Mouse (Mus musculus): Measurements from ENCODE around the gene Arsb. TPM values are rescaled to one million over a fixed set of nuclear protein-coding genes. Genes with fewer than 3 reads are reported as not detected.

Gene Arsb
- polyA plus RNA-seq, 1 experiment from 2014 or later, result 14.3 TPM

DNA sequence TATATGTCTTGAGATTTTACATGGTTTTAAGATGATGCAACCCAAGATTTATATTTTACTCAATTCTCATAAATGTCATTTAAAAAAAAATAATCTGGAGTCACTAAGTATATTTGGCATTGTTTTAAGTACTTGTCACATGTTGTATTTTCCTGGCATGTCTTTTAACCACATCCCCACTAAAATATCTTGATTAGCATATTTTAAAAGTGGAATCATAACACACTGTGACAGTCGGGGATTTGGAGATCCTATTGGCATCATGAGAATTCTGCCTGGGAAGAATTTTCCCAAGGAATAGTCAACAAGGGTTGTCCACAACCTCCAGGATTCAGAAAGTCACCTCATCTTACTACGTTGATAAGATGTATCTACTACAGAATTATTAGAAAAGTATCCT, 106.5 kb downstream of the Arsb start:
- 77% methylated on average over 2 of the region's 2 CpGs for WGBS
- no peak overlapping the region for H3K4me2 ChIP-seq (ENCODE audit: low read length)

GRCm38 (mm10) chr13:93879426-93879825, 108.0 kb downstream of the Arsb start:
- H3K36me3 ChIP-seq (ENCODE audit: control insufficient read depth, insufficient read depth, low read length), result no peaks in the 10 kb centered on the region
- H3K4me2 ChIP-seq (ENCODE audit: low read length), result no peak overlapping the region
- 78% methylated on average over 5 of the region's 5 CpGs for WGBS
- H3K27me3 ChIP-seq (replicated peaks; ENCODE audit: control insufficient read depth, insufficient read depth, low read length), result no peaks in the 10 kb centered on the region
- no peak overlapping the region for H3K27ac ChIP-seq (ENCODE audit: low read depth)
- H3K9me3 ChIP-seq (ENCODE audit: control insufficient read depth, low read length), result no peaks in the 10 kb centered on the region
- no peak overlapping the region for H3K4me3 ChIP-seq (ENCODE audit: low read depth, low read length)
- no peak overlapping the region for H3K9ac ChIP-seq (ENCODE audit: low read length)
- DNase-seq (ENCODE audit: low spot score), result no peak
- no peaks in the 10 kb centered on the region for H3K4me1 ChIP-seq (replicated peaks; ENCODE audit: control insufficient read depth, insufficient read depth, low read length)
- no peak for ATAC-seq (replicated peaks; ENCODE audit: low FRiP score, low TSS enrichment, low read depth)

More for the DNA sequence above, 106.5 kb downstream of the Arsb start:
- Histone ChIP-seq H3K27me3 (replicated peaks; ENCODE audit: control insufficient read depth, insufficient read depth, low read length) (no peaks in the 10 kb centered on the region), H3K36me3 (ENCODE audit: control insufficient read depth, insufficient read depth, low read length) (no peaks in the 10 kb centered on the region), H3K4me1 (replicated peaks; ENCODE audit: control insufficient read depth, insufficient read depth, low read length) (no peaks in the 10 kb centered on the region), H3K9ac (ENCODE audit: low read length) (no peak overlapping the region), H3K4me3 (ENCODE audit: low read depth, low read length) (no peak overlapping the region), H3K27ac (ENCODE audit: low read depth) (no peak overlapping the region), H3K9me3 (ENCODE audit: control insufficient read depth, low read length) (no peaks in the 10 kb centered on the region)
- ATAC-seq (replicated peaks; ENCODE audit: low FRiP score, low TSS enrichment, low read depth), result no peak
- no peak for DNase-seq (ENCODE audit: low spot score)

- no peak for ATAC-seq (replicated peaks; ENCODE audit: low FRiP score, low TSS enrichment, low read depth)
- WGBS, result 79% methylated on average over 3 of the region's 3 CpGs
These were observed 110.7 kb downstream of the Arsb start for GRCm38 (mm10) chr13:93882132-93882531.

GRCm38 (mm10) chr13:93886999-93887398, 115.6 kb downstream of the Arsb start:
- no peaks in the 10 kb centered on the region for H3K9me3 ChIP-seq (ENCODE audit: control insufficient read depth, low read length)
- DNase-seq (ENCODE audit: low spot score) (no peak), ATAC-seq (replicated peaks; ENCODE audit: low FRiP score, low TSS enrichment, low read depth) (no peak)
- no peaks in the 10 kb centered on the region for H3K36me3 ChIP-seq (ENCODE audit: control insufficient read depth, insufficient read depth, low read length)
- H3K27ac ChIP-seq (ENCODE audit: low read depth), result no peak overlapping the region
- H3K4me1 ChIP-seq (replicated peaks; ENCODE audit: control insufficient read depth, insufficient read depth, low read length), result peaks cover 5% of the 10 kb centered on the region; the same call in 1 of the 2 replicates
- no peak overlapping the region for H3K4me2 ChIP-seq (ENCODE audit: low read length)
- no peaks in the 10 kb centered on the region for H3K27me3 ChIP-seq (replicated peaks; ENCODE audit: control insufficient read depth, insufficient read depth, low read length)
- no peak overlapping the region for H3K9ac ChIP-seq (ENCODE audit: low read length)
- WGBS, result 89% methylated on average over 5 of the region's 5 CpGs
- H3K4me3 ChIP-seq (ENCODE audit: low read depth, low read length), result no peak overlapping the region

More at GRCm38 (mm10) chr13:93882132-93882531, 110.7 kb downstream of the Arsb start:
- Histone ChIP-seq H3K27ac (ENCODE audit: low read depth) (no peak overlapping the region), H3K27me3 (replicated peaks; ENCODE audit: control insufficient read depth, insufficient read depth, low read length) (no peaks in the 10 kb centered on the region), H3K4me2 (ENCODE audit: low read length) (no peak overlapping the region), H3K36me3 (ENCODE audit: control insufficient read depth, insufficient read depth, low read length) (no peaks in the 10 kb centered on the region), H3K4me3 (ENCODE audit: low read depth, low read length) (no peak overlapping the region), H3K4me1 (replicated peaks; ENCODE audit: control insufficient read depth, insufficient read depth, low read length) (no peaks in the 10 kb centered on the region), H3K9me3 (ENCODE audit: control insufficient read depth, low read length) (no peaks in the 10 kb centered on the region), H3K9ac (ENCODE audit: low read length) (no peak overlapping the region)
- DNase-seq (ENCODE audit: low spot score), result no peak

DNA sequence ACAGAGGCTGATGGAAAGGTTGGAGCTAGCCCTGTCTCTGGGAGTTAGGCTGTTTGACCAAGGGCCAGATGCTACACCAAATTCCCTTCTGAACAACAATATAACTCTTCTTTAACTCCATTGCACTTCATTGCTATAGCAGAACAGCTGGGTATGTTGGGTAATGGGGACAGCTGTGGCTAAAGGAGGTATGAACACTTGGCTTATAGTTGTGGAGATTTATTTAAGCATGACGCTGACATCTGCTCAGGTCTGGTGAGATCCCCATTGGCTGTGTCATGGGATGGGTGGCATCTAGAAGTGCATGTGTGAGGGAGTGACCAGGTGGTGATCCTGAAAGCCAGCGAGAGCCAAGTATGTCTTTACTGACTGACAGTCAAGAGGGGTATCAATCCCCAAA, 116.8 kb downstream of the Arsb start:
- no peak overlapping the region for H3K27ac ChIP-seq (ENCODE audit: low read depth)
- WGBS, result 92% methylated on average over 2 of the region's 2 CpGs
- ATAC-seq (replicated peaks; ENCODE audit: low FRiP score, low TSS enrichment, low read depth) (no peak), DNase-seq (ENCODE audit: low spot score) (no peak)
- no peak overlapping the region for H3K9ac ChIP-seq (ENCODE audit: low read length)
- no peak overlapping the region for H3K4me2 ChIP-seq (ENCODE audit: low read length)
- no peaks in the 10 kb centered on the region for H3K27me3 ChIP-seq (replicated peaks; ENCODE audit: control insufficient read depth, insufficient read depth, low read length)
- H3K4me1 ChIP-seq (replicated peaks; ENCODE audit: control insufficient read depth, insufficient read depth, low read length), result peaks cover 5% of the 10 kb centered on the region; the same call in 1 of the 2 replicates
- H3K9me3 ChIP-seq (ENCODE audit: control insufficient read depth, low read length), result no peaks in the 10 kb centered on the region
- no peak overlapping the region for H3K4me3 ChIP-seq (ENCODE audit: low read depth, low read length)
- H3K36me3 ChIP-seq (ENCODE audit: control insufficient read depth, insufficient read depth, low read length), result no peaks in the 10 kb centered on the region

DNA sequence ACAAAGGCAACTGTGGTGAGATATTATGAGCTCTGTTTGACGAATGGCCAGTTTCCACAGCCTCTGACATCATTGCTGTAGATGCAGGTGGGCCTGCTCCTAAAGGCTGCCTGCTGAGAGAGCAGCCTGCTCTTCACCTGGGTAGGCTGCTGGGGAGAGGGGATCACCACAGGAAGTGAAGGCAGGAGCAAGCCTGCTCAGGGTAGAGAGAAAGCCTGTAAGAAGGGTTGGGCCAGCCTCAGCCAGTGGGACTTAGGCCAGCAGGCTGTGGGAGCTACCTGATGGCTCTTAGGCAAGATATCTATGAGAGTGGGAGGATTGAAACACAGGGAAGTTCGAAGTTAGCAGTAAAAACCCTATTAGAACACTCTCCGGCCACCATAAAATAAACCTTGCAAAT, 117.5 kb downstream of the Arsb start:
- Histone ChIP-seq H3K4me1 (replicated peaks; ENCODE audit: control insufficient read depth, insufficient read depth, low read length) (peaks cover 5% of the 10 kb centered on the region; the same call in 1 of the 2 replicates), H3K4me2 (ENCODE audit: low read length) (no peak overlapping the region), H3K4me3 (ENCODE audit: low read depth, low read length) (no peak overlapping the region), H3K27me3 (replicated peaks; ENCODE audit: control insufficient read depth, insufficient read depth, low read length) (no peaks in the 10 kb centered on the region), H3K9me3 (ENCODE audit: control insufficient read depth, low read length) (no peaks in the 10 kb centered on the region), H3K36me3 (ENCODE audit: control insufficient read depth, insufficient read depth, low read length) (no peaks in the 10 kb centered on the region), H3K9ac (ENCODE audit: low read length) (no peak overlapping the region), H3K27ac (ENCODE audit: low read depth) (no peak overlapping the region)
- ATAC-seq (replicated peaks; ENCODE audit: low FRiP score, low TSS enrichment, low read depth) (no peak), DNase-seq (ENCODE audit: low spot score) (no peak)
- 81% methylated on average over 3 of the region's 3 CpGs for WGBS

GRCm38 (mm10) chr13:93889991-93890390, 118.6 kb downstream of the Arsb start:
- ATAC-seq (replicated peaks; ENCODE audit: low FRiP score, low TSS enrichment, low read depth), result no peak
- no peak overlapping the region for H3K27ac ChIP-seq (ENCODE audit: low read depth)

GRCm38 (mm10) chr13:93891276-93891675, 119.8 kb downstream of the Arsb start:
- Histone ChIP-seq H3K9ac (ENCODE audit: low read length) (no peak overlapping the region), H3K27ac (ENCODE audit: low read depth) (no peak overlapping the region), H3K4me3 (ENCODE audit: low read depth, low read length) (no peak overlapping the region), H3K27me3 (replicated peaks; ENCODE audit: control insufficient read depth, insufficient read depth, low read length) (no peaks in the 10 kb centered on the region), H3K36me3 (ENCODE audit: control insufficient read depth, insufficient read depth, low read length) (no peaks in the 10 kb centered on the region), H3K9me3 (ENCODE audit: control insufficient read depth, low read length) (no peaks in the 10 kb centered on the region), H3K4me1 (replicated peaks; ENCODE audit: control insufficient read depth, insufficient read depth, low read length) (peaks cover 5% of the 10 kb centered on the region; the same call in 1 of the 2 replicates), H3K4me2 (ENCODE audit: low read length) (no peak overlapping the region)
- ATAC-seq (replicated peaks; ENCODE audit: low FRiP score, low TSS enrichment, low read depth), result no peak
- DNase-seq (ENCODE audit: low spot score), result no peak
- 77% methylated on average over 6 of the region's 6 CpGs for WGBS

More at GRCm38 (mm10) chr13:93889991-93890390, 118.6 kb downstream of the Arsb start:
- H3K4me1 ChIP-seq (replicated peaks; ENCODE audit: control insufficient read depth, insufficient read depth, low read length), result peaks cover 5% of the 10 kb centered on the region; the same call in 1 of the 2 replicates
- H3K9ac ChIP-seq (ENCODE audit: low read length), result no peak overlapping the region
- H3K36me3 ChIP-seq (ENCODE audit: control insufficient read depth, insufficient read depth, low read length), result no peaks in the 10 kb centered on the region
- DNase-seq (ENCODE audit: low spot score), result no peak
- WGBS, result 20% methylated on average over 3 of the region's 3 CpGs
- no peak overlapping the region for H3K4me2 ChIP-seq (ENCODE audit: low read length)
- H3K27me3 ChIP-seq (replicated peaks; ENCODE audit: control insufficient read depth, insufficient read depth, low read length), result no peaks in the 10 kb centered on the region
- H3K4me3 ChIP-seq (ENCODE audit: low read depth, low read length), result no peak overlapping the region
- H3K9me3 ChIP-seq (ENCODE audit: control insufficient read depth, low read length), result no peaks in the 10 kb centered on the region

GRCm38 (mm10) chr13:93892101-93892500, 120.7 kb downstream of the Arsb start:
- Histone ChIP-seq H3K4me2 (ENCODE audit: low read length) (no peak overlapping the region), H3K4me3 (ENCODE audit: low read depth, low read length) (no peak overlapping the region), H3K27ac (ENCODE audit: low read depth) (no peak overlapping the region), H3K9me3 (ENCODE audit: control insufficient read depth, low read length) (no peaks in the 10 kb centered on the region), H3K4me1 (replicated peaks; ENCODE audit: control insufficient read depth, insufficient read depth, low read length) (peaks cover 5% of the 10 kb centered on the region; the same call in 1 of the 2 replicates), H3K9ac (ENCODE audit: low read length) (no peak overlapping the region), H3K27me3 (replicated peaks; ENCODE audit: control insufficient read depth, insufficient read depth, low read length) (no peaks in the 10 kb centered on the region), H3K36me3 (ENCODE audit: control insufficient read depth, insufficient read depth, low read length) (no peaks in the 10 kb centered on the region)
- DNase-seq (ENCODE audit: low spot score), result no peak
- WGBS, result 72% methylated on average over 7 of the region's 7 CpGs
- ATAC-seq (replicated peaks; ENCODE audit: low FRiP score, low TSS enrichment, low read depth), result no peak
